In genomic region chr8:3482240-3482740, GRCm38 (mm10) we compare ENCODE assay signal across 1 mouse cellular context.
TF ChIP-seq lines count a peak whose summit lies in the region.

No protein-coding gene starts in this region.

TF ChIP-seq in MEL, 35 proteins besides CTCF, POLR2A, EP300 and RAD21 (continued from another document):
- TF ChIP-seq GATA1 (IDR thresholded peaks at IDR 0.05; ENCODE audit: low read depth, low read length) (peak; percentile 80), RCOR1 (IDR thresholded peaks at IDR 0.05; ENCODE audit: low read depth, low read length) (peak; percentile 50), ETS1 (IDR thresholded peaks at IDR 0.05; ENCODE audit: low read depth, low read length) (no peak), KAT2A (conservative IDR thresholded peaks at IDR 0.05; ENCODE audit: low read depth, low read length) (no peak), TAL1 (IDR thresholded peaks at IDR 0.05; ENCODE audit: low read length) (peak; percentile 48), ZC3H11A (IDR thresholded peaks at IDR 0.05; ENCODE audit: low read depth, low read length) (no peak), MAZ (IDR thresholded peaks at IDR 0.05; ENCODE audit: low read depth, low read length) (no peak), BHLHE40 (IDR thresholded peaks at IDR 0.05; ENCODE audit: borderline replicate concordance, low read depth, low read length) (no peak)
TF ChIP-seq in MEL: peak in this region for 5.
